In the genomic region with DNA sequence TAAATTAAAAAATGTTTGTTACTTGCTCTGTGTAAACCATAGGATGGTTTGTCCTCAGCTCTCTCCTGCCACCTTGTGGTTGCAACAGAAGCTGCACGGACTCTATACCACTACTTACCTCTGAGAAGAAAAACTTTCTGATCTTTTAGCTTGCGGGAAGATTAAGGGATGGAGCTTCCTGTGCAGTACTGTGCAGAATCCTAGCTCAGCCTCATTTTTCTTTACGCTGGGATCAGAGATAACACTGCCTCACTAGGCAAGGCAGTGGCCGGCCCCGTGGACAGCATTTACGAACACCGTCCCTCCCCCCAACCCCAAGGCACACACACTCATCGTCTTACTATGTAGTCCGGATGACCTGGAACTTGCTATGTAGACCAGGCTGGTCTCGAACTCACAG, we compare ENCODE assay signal across 8 mouse cellular contexts. TPM values are rescaled to one million over a fixed set of nuclear protein-coding genes. Genes with fewer than 3 reads are reported as not detected.
DNase-seq lines count a peak whose midpoint lies in the region; ATAC-seq and TF ChIP-seq lines count a peak whose summit lies in the region.

No protein-coding gene starts in this region.

- H3K4me1 ChIP-seq in embryonic facial prominence, embryonic 13.5 days, result peaks cover 17% of the 10 kb centered on the region
- peaks cover 4% of the 10 kb centered on the region; the same call in 1 of the 2 replicates for H3K4me1 ChIP-seq in heart, postnatal 0 days (ENCODE audit: control insufficient read depth, insufficient read depth)
- peaks cover 18% of the 10 kb centered on the region for H3K4me1 ChIP-seq in liver, postnatal 0 days (ENCODE audit: insufficient read depth)
- H3K4me1 ChIP-seq in neural tube, embryonic 14.5 days (ENCODE audit: control insufficient read depth, insufficient read depth, low read length), result peaks cover 9% of the 10 kb centered on the region

- H3K27me3 ChIP-seq in embryonic facial prominence, embryonic 13.5 days, result peaks cover 3% of the 10 kb centered on the region; the same call in 1 of the 2 replicates
- H3K27me3 ChIP-seq in heart, postnatal 0 days (ENCODE audit: control insufficient read depth, insufficient read depth, low read length), result no peaks in the 10 kb centered on the region
- no peaks in the 10 kb centered on the region for H3K27me3 ChIP-seq in liver, postnatal 0 days (ENCODE audit: insufficient read depth, low read length)
- no peaks in the 10 kb centered on the region for H3K27me3 ChIP-seq in neural tube, embryonic 14.5 days (ENCODE audit: control insufficient read depth, insufficient read depth, low read length)

- ATAC-seq in embryonic facial prominence, embryonic 13.5 days (ENCODE audit: insufficient number of reproducible peaks, insufficient read depth, low FRiP score, low TSS enrichment, low read depth), result no peak
- ATAC-seq in heart, postnatal 0 days (ENCODE audit: insufficient read depth, low read depth), result 0 out of 2 replicates have a peak, but pooled peaks have one; percentile 12
- ATAC-seq in liver, postnatal 0 days, result peak; percentile 20; the same call in 1 of the 2 replicates
- peak; percentile 13 for ATAC-seq in neural tube, embryonic 14.5 days (ENCODE audit: low read depth)

- H3K9me3 ChIP-seq in embryonic facial prominence, embryonic 13.5 days, result no peaks in the 10 kb centered on the region
- H3K9me3 ChIP-seq in heart, postnatal 0 days (replicated peaks; ENCODE audit: control insufficient read depth, low read length), result no peaks in the 10 kb centered on the region
- no peaks in the 10 kb centered on the region for H3K9me3 ChIP-seq in liver, postnatal 0 days (ENCODE audit: low read length)
- no peaks in the 10 kb centered on the region for H3K9me3 ChIP-seq in neural tube, embryonic 14.5 days (ENCODE audit: control insufficient read depth, low read length)

- peaks cover 14% of the 10 kb centered on the region for H3K36me3 ChIP-seq in embryonic facial prominence, embryonic 13.5 days
- no peaks in the 10 kb centered on the region; the same call in 1 of the 2 replicates for H3K36me3 ChIP-seq in heart, postnatal 0 days (replicated peaks; ENCODE audit: control insufficient read depth, insufficient read depth, low read length)
- H3K36me3 ChIP-seq in liver, postnatal 0 days (replicated peaks; ENCODE audit: insufficient read depth, low read length), result peaks cover 8% of the 10 kb centered on the region
- H3K36me3 ChIP-seq in neural tube, embryonic 14.5 days (ENCODE audit: control insufficient read depth, insufficient read depth, low read length), result no peaks in the 10 kb centered on the region; the same call in 1 of the 2 replicates

- WGBS in embryonic facial prominence, embryonic 13.5 days, result 27% methylated on average over 10 of the region's 10 CpGs
- WGBS in heart, postnatal 0 days, result 6% methylated on average over 10 of the region's 10 CpGs
- 13% methylated on average over 10 of the region's 10 CpGs for WGBS in liver, postnatal 0 days (ENCODE audit: insufficient replicate concordance)
- 27% methylated on average over 10 of the region's 10 CpGs for WGBS in neural tube, embryonic 14.5 days

- peak overlapping the region; percentile 68 for H3K4me2 ChIP-seq in embryonic facial prominence, embryonic 13.5 days
- peak overlapping the region; percentile 46 for H3K4me2 ChIP-seq in heart, postnatal 0 days (ENCODE audit: low read depth, low read length)
- H3K4me2 ChIP-seq in liver, postnatal 0 days (ENCODE audit: low read depth, low read length), result peak overlapping the region; percentile 94
- H3K4me2 ChIP-seq in neural tube, embryonic 14.5 days (ENCODE audit: low read depth, low read length), result peak overlapping the region; percentile 64; the same call in 1 of the 2 replicates

- H3K4me3 ChIP-seq in embryonic facial prominence, embryonic 13.5 days, result 0 out of 2 replicates have a peak overlapping the region, but pooled peaks have one; percentile 5
- H3K4me3 ChIP-seq in heart, postnatal 0 days (ENCODE audit: low read depth, low read length), result peak overlapping the region; percentile 12; the same call in 1 of the 2 replicates
- H3K4me3 ChIP-seq in liver, postnatal 0 days (ENCODE audit: low read depth, low read length), result peak overlapping the region; percentile 23
- no peak overlapping the region for H3K4me3 ChIP-seq in neural tube, embryonic 14.5 days (ENCODE audit: low read depth, low read length)

- no peak overlapping the region for H3K9ac ChIP-seq in embryonic facial prominence, embryonic 13.5 days
- H3K9ac ChIP-seq in heart, postnatal 0 days (replicated peaks; ENCODE audit: low read depth, low read length), result no peak overlapping the region
- peak overlapping the region; percentile 31; the same call in 1 of the 2 replicates for H3K9ac ChIP-seq in liver, postnatal 0 days (replicated peaks)
- H3K9ac ChIP-seq in neural tube, embryonic 14.5 days (replicated peaks; ENCODE audit: low read depth, low read length), result no peak overlapping the region

- no peak overlapping the region for H3K27ac ChIP-seq in embryonic facial prominence, embryonic 13.5 days
- H3K27ac ChIP-seq in heart, postnatal 0 days (ENCODE audit: low read depth), result no peak overlapping the region
- H3K27ac ChIP-seq in liver, postnatal 0 days (ENCODE audit: low read depth), result no peak overlapping the region
- H3K27ac ChIP-seq in neural tube, embryonic 14.5 days (ENCODE audit: low read depth, low read length), result no peak overlapping the region

- peak; percentile 81 for TF ChIP-seq CTCF in heart, postnatal 0 days (IDR thresholded peaks at IDR 0.05; ENCODE audit: low read depth)
- TF ChIP-seq CTCF in liver, postnatal 0 days (IDR thresholded peaks at IDR 0.05; ENCODE audit: low read depth), result peak; percentile 91

- peak; percentile 92 for DNase-seq in CD4-positive, CD25-positive, alpha-beta regulatory T cell, adult 2 months (ENCODE audit: low read depth, low spot score)
- DNase-seq in adrenal gland, postnatal 10 days, result peak; percentile 80
- DNase-seq in heart, postnatal 0 days (ENCODE audit: low spot score), result peak; percentile 67
- DNase-seq in kidney, postnatal 25 days, result peak; percentile 73 to 74
- DNase-seq in liver, postnatal 0 days, result peak; percentile 81
- DNase-seq in testis, postnatal 14 days (ENCODE audit: low spot score), result peak; percentile 46

- no peak for TF ChIP-seq EP300 in heart, postnatal 0 days (IDR thresholded peaks at IDR 0.05; ENCODE audit: low read depth)
- no peak for TF ChIP-seq EP300 in liver, postnatal 0 days (IDR thresholded peaks at IDR 0.05; ENCODE audit: low read depth)

RNA-seq across cellular contexts. Expression of a gene that starts 1.0 kb away (rescaled TPM):
- 10 to 100 TPM; 46.4 to 54.9 TPM for total RNA-seq in adrenal gland, postnatal 10 days (2021)
- polyA plus RNA-seq in embryonic facial prominence, embryonic 13.5 days (2015; fragmentation: Nextera tagmentation; extraction: Ambion mirVana), result 71.9 and 75.9 TPM in 2 replicates
- 7.4 and 28.1 TPM in 2 replicates for total RNA-seq in heart, postnatal 0 days (2014; rRNA removed; ENCODE audit: low replicate concordance)
- 61.7 and 68.1 TPM in 2 replicates for polyA plus RNA-seq in heart, postnatal 0 days (2015; fragmentation: Nextera tagmentation; extraction: Ambion mirVana)
- polyA plus RNA-seq in liver, postnatal 0 days (2015; fragmentation: Nextera tagmentation; extraction: Ambion mirVana), result 34.9 and 36.6 TPM in 2 replicates
- 91.8 and 99.3 TPM in 2 replicates for polyA plus RNA-seq in neural tube, embryonic 14.5 days (2014; fragmentation: Nextera tagmentation; extraction: Ambion mirVana)

RNA-seq across cellular contexts. Expression of a gene that starts 20.1 kb away (rescaled TPM):
- 10 to 100 TPM; 28.0 to 74.3 TPM for total RNA-seq in adrenal gland, postnatal 10 days (2021)
- polyA plus RNA-seq in embryonic facial prominence, embryonic 13.5 days (2015; fragmentation: Nextera tagmentation; extraction: Ambion mirVana), result 9.2 and 10.7 TPM in 2 replicates
- 0.77 and 4.4 TPM in 2 replicates for total RNA-seq in heart, postnatal 0 days (2014; rRNA removed; ENCODE audit: low replicate concordance)
- polyA plus RNA-seq in heart, postnatal 0 days (2015; fragmentation: Nextera tagmentation; extraction: Ambion mirVana), result 2.0 TPM in 2 replicates
- 102 and 108 TPM in 2 replicates for polyA plus RNA-seq in liver, postnatal 0 days (2015; fragmentation: Nextera tagmentation; extraction: Ambion mirVana)
- polyA plus RNA-seq in neural tube, embryonic 14.5 days (2014; fragmentation: Nextera tagmentation; extraction: Ambion mirVana), result 0.26 and 0.40 TPM in 2 replicates

RNA-seq across cellular contexts. Expression of a gene that starts 32.3 kb away (rescaled TPM):
- total RNA-seq in adrenal gland, postnatal 10 days (2021), result 1 to 10 TPM in 1 of 2 experiments, under 1 TPM in 1; 0.78 to 1.7 TPM
- 0.14 and 0.15 TPM in 2 replicates for polyA plus RNA-seq in embryonic facial prominence, embryonic 13.5 days (2015; fragmentation: Nextera tagmentation; extraction: Ambion mirVana)
- not detected in 2 replicates for total RNA-seq in heart, postnatal 0 days (2014; rRNA removed; ENCODE audit: low replicate concordance)
- polyA plus RNA-seq in heart, postnatal 0 days (2015; fragmentation: Nextera tagmentation; extraction: Ambion mirVana), result not detected in 2 replicates
- polyA plus RNA-seq in liver, postnatal 0 days (2015; fragmentation: Nextera tagmentation; extraction: Ambion mirVana), result 0.04 TPM in 2 replicates
- polyA plus RNA-seq in neural tube, embryonic 14.5 days (2014; fragmentation: Nextera tagmentation; extraction: Ambion mirVana), result 0.17 and 0.67 TPM in 2 replicates

RNA-seq across cellular contexts. Expression of a gene that starts 38.6 kb away (rescaled TPM):
- total RNA-seq in adrenal gland, postnatal 10 days (2021), result 10 to 100 TPM; 80.6 to 88.5 TPM
- polyA plus RNA-seq in embryonic facial prominence, embryonic 13.5 days (2015; fragmentation: Nextera tagmentation; extraction: Ambion mirVana), result 175 and 194 TPM in 2 replicates
- total RNA-seq in heart, postnatal 0 days (2014; rRNA removed; ENCODE audit: low replicate concordance), result 86.6 and 132 TPM in 2 replicates
- polyA plus RNA-seq in heart, postnatal 0 days (2015; fragmentation: Nextera tagmentation; extraction: Ambion mirVana), result 82.3 and 89.1 TPM in 2 replicates
- 72.7 and 75.6 TPM in 2 replicates for polyA plus RNA-seq in liver, postnatal 0 days (2015; fragmentation: Nextera tagmentation; extraction: Ambion mirVana)
- 177 and 196 TPM in 2 replicates for polyA plus RNA-seq in neural tube, embryonic 14.5 days (2014; fragmentation: Nextera tagmentation; extraction: Ambion mirVana)

RNA-seq across cellular contexts. Expression of a gene that starts 56.6 kb away (rescaled TPM):
- 10 to 100 TPM in 1 of 2 experiments, 1 to 10 TPM in 1; 1.4 to 12.9 TPM for total RNA-seq in adrenal gland, postnatal 10 days (2021)
- polyA plus RNA-seq in embryonic facial prominence, embryonic 13.5 days (2015; fragmentation: Nextera tagmentation; extraction: Ambion mirVana), result 0.76 and 3.6 TPM in 2 replicates
- 56.3 and 305 TPM in 2 replicates for total RNA-seq in heart, postnatal 0 days (2014; rRNA removed; ENCODE audit: low replicate concordance)
- 41.3 and 53.5 TPM in 2 replicates for polyA plus RNA-seq in heart, postnatal 0 days (2015; fragmentation: Nextera tagmentation; extraction: Ambion mirVana)
- 0.33 and 0.68 TPM in 2 replicates for polyA plus RNA-seq in liver, postnatal 0 days (2015; fragmentation: Nextera tagmentation; extraction: Ambion mirVana)
- polyA plus RNA-seq in neural tube, embryonic 14.5 days (2014; fragmentation: Nextera tagmentation; extraction: Ambion mirVana), result 0.43 and 0.66 TPM in 2 replicates
